Mouse (Mus musculus): Measurements from ENCODE around the gene Arhgef40. TPM values are rescaled to one million over a fixed set of nuclear protein-coding genes. Genes with fewer than 3 reads are reported as not detected.

Gene Arhgef40
- polyA plus RNA-seq, 1 experiment: 44.4 TPM

Other genes starting within 250 kb of the Arhgef40 start
- 0.56 and 0.57 TPM in 2 replicates for gene Ang4, start 211.1 kb upstream of the Arhgef40 start, polyA plus RNA-seq (2012; rRNA removed)
- gene AY358078, start 184.7 kb upstream of the Arhgef40 start, polyA plus RNA-seq (2012; rRNA removed): not detected in 2 replicates
- gene Ear6, start 131.0 kb upstream of the Arhgef40 start, polyA plus RNA-seq (2012; rRNA removed): not detected in 2 replicates
- 35.8 and 40.5 TPM in 2 replicates for gene Mettl17, start 99.9 kb upstream of the Arhgef40 start, polyA plus RNA-seq (2012; rRNA removed)
- 1.2 and 2.0 TPM in 2 replicates for gene Slc39a2, start 91.8 kb upstream of the Arhgef40 start, polyA plus RNA-seq (2012; rRNA removed)
- 393 and 417 TPM in 2 replicates for gene Ndrg2, start 70.6 kb upstream of the Arhgef40 start, polyA plus RNA-seq (2012; rRNA removed)
- 0.11 TPM in 1 of 2 replicates, not detected in the other for gene Tppp2, start 66.3 kb upstream of the Arhgef40 start, polyA plus RNA-seq (2012; rRNA removed)
- 0.75 and 1.0 TPM in 2 replicates for gene Rnase13, start 61.9 kb upstream of the Arhgef40 start, polyA plus RNA-seq (2012; rRNA removed)
- gene Tmem253, start 30.9 kb downstream of the Arhgef40 start, polyA plus RNA-seq (2012; rRNA removed): 1.1 and 1.5 TPM in 2 replicates
- 105 and 107 TPM in 2 replicates for gene Zfp219, start 36.0 kb downstream of the Arhgef40 start, polyA plus RNA-seq (2012; rRNA removed)
- gene Olfr221, start 57.7 kb downstream of the Arhgef40 start, polyA plus RNA-seq (2012; rRNA removed): not detected in 2 replicates
- 203 and 214 TPM in 2 replicates for gene Hnrnpc, start 119.3 kb downstream of the Arhgef40 start, polyA plus RNA-seq (2012; rRNA removed)
- gene Rpgrip1, start 126.0 kb downstream of the Arhgef40 start, polyA plus RNA-seq (2012; rRNA removed): 1.8 and 2.5 TPM in 2 replicates
- gene Supt16, start 212.7 kb downstream of the Arhgef40 start, polyA plus RNA-seq (2012; rRNA removed): 20.3 and 26.8 TPM in 2 replicates

Measured in urinary bladder, adult 2 months (tissue).